Mouse (Mus musculus) G1E (cell line): ENCODE data around the gene Gtf2e1. TPM values are rescaled to one million over a fixed set of nuclear protein-coding genes. Genes with fewer than 3 reads are reported as not detected.

Experiments
- ATAC-seq: 2 replicates; pipeline ENCODE4 v1.8.0; 2016; ENCODE audit warnings: mild to moderate bottlenecking; ENCODE audit not compliant: insufficient number of reproducible peaks, poor library complexity, low FRiP score, severe bottlenecking; ENCODE audit errors: extremely low read depth
- DNase-seq: peaks from one replicate; pipeline ENCODE4 v3.0.0; 2012; ENCODE audit warnings: low spot score
- H3K27me3 ChIP-seq: 2 replicates; pipeline ENCODE4 v1.6.1; 2012; ENCODE audit warnings: mild to moderate bottlenecking, low read length, inconsistent platforms; ENCODE audit not compliant: insufficient read depth
- H3K36me3 ChIP-seq: replicated peaks from 2 replicates; pipeline ENCODE3; 2012; ENCODE audit warnings: mild to moderate bottlenecking, inconsistent platforms
- H3K4me1 ChIP-seq: 2 replicates; pipeline ENCODE4 v1.6.1; 2012; ENCODE audit warnings: low read depth, low read length, inconsistent platforms, mixed read lengths; ENCODE audit not compliant: insufficient read depth
- H3K4me3 ChIP-seq: 2 replicates; pipeline ENCODE4 v1.5.1; 2012; ENCODE audit warnings: low read depth, mild to moderate bottlenecking, inconsistent platforms, low read length, moderate library complexity, mixed read lengths
- H3K9me3 ChIP-seq: replicated peaks from 2 replicates; pipeline ENCODE4 v1.6.1; 2012; ENCODE audit warnings: inconsistent platforms
- CTCF ChIP-seq: IDR thresholded peaks from 2 replicates; pipeline ENCODE4 v1.5.1; 2012; ENCODE audit warnings: low read depth, low read length, inconsistent platforms, mixed read lengths
- GATA1 ChIP-seq: IDR thresholded peaks from 2 replicates; pipeline ENCODE4 v1.6.1; 2012; ENCODE audit warnings: borderline replicate concordance, low read length, inconsistent platforms, mixed read lengths
- GATA2 ChIP-seq: IDR thresholded peaks from 2 replicates; pipeline ENCODE4 v1.6.1; 2012; ENCODE audit warnings: low read depth, low read length, inconsistent platforms, borderline replicate concordance
- POLR2AphosphoS5 ChIP-seq: IDR thresholded peaks from 2 replicates; pipeline ENCODE4 v1.6.1; 2012; ENCODE audit warnings: low read depth, low read length, inconsistent platforms; ENCODE audit not compliant: insufficient replicate concordance
- TAL1 ChIP-seq: conservative IDR thresholded peaks from 2 replicates; pipeline ENCODE4 v1.6.1; 2012; ENCODE audit warnings: low read depth, low read length, inconsistent platforms, mixed read lengths
- polyA plus RNA-seq: library from polyadenylated mRNA; stranded (reverse); fragments of >175 nt; gene quantifications from 2 replicates; pipeline ENCODE4 v1.2.3, GENCODE M21; 2012
- total RNA-seq, 2 experiments: library from RNA; stranded (forward) in 1 of 2; stranded (reverse) in 1 of 2; fragments of 200-1000 nt in 1 of 2; fragments of >200 nt in 1 of 2; fragmentation: Nextera tagmentation in 1 of 2; gene quantifications; 2 replicates each; pipeline ENCODE4 v1.2.3; 2014 to 2017

Gtf2e1 gene
- total and polyA plus RNA-seq, 3 experiments = 3.6 to 29.0 (median 27.8) TPM

DNA sequence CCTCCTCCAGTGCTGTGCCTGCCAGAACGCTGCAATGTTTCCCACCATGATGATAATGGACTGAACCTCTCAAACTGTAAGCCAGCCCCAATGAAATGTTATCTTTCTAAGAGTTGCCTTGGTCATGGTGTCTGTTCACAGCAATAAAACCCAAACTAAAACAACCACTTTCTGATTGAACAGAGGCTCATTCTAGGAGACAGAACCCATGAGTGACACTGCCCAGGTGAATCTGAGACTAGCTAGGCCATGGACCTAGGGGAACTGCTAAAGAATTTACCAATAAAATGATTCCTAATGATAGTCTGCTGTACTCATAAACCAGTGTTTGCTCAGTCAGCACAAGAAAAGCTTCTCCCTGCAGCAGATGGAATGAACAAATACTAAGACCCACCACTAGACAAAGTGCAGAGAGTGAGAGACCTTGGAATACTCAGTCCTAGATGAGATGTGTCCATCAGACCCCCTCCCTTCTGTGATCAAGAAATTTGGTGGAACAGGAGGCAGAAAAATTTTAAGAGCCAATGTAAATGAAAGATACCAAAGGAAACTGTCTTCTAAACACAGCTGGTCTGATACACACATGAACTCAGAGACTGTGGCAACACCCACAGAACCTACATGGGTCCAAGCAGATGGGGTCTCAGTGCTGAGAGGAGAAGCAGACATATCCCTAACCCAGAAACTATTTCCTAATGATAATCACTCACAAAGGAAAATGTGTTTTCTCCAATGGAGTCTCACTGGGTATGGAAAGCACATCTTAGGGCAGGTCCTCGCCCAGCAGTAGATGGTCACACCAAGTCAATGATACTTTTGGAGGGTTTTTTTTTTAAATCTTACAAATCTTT lies 19.2 kb downstream of the Gtf2e1 start:
- ATAC-seq (no peak), DNase-seq (no peak)
- H3K4me3 ChIP-seq = no peak overlapping the region
- peaks cover 89% of the 10 kb centered on the region for H3K36me3 ChIP-seq
- H3K9me3 ChIP-seq = peaks cover 10% of the 10 kb centered on the region
- H3K4me1 ChIP-seq = no peaks in the 10 kb centered on the region
- TF ChIP-seq POLR2AphosphoS5 (no peak), GATA1 (no peak), GATA2 (no peak), CTCF (no peak), TAL1 (no peak)
- no peaks in the 10 kb centered on the region for H3K27me3 ChIP-seq

DNA sequence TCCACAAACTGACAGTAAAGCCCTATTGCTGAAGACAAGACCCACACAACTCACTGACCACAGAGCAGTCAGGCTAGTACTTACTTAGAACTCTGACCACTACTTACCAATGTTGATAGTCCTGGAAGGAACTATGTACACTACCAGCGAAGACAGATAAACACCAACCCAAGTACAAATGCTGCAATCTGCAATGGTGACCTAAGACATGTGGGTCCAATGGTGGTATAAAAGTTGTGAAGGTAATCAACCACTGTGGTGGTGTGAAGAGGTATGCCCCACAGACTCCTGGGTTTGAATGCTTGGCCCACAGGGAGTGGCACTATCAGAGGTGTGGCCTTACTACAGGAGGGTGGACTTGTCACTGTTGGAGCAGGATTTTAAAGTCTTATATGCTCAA lies 19.9 kb downstream of the Gtf2e1 start:
- DNase-seq (no peak), ATAC-seq (no peak)
- no peaks in the 10 kb centered on the region for H3K4me1 ChIP-seq
- H3K36me3 ChIP-seq = peaks cover 88% of the 10 kb centered on the region
- H3K27me3 ChIP-seq = no peaks in the 10 kb centered on the region
- TF ChIP-seq GATA1 (no peak), CTCF (no peak), TAL1 (no peak), GATA2 (no peak), POLR2AphosphoS5 (no peak)
- peaks cover 10% of the 10 kb centered on the region for H3K9me3 ChIP-seq
- no peak overlapping the region for H3K4me3 ChIP-seq

- H3K27me3 ChIP-seq = no peaks in the 10 kb centered on the region
- peaks cover 85% of the 10 kb centered on the region for H3K36me3 ChIP-seq
- TF ChIP-seq GATA1 = no peak
- TF ChIP-seq POLR2AphosphoS5 = no peak
- TF ChIP-seq CTCF = no peak
- no peak for TF ChIP-seq GATA2
- TF ChIP-seq TAL1 = no peak
- H3K4me3 ChIP-seq = no peak overlapping the region
- no peaks in the 10 kb centered on the region for H3K4me1 ChIP-seq
- H3K9me3 ChIP-seq = peaks cover 4% of the 10 kb centered on the region
- ATAC-seq (no peak), DNase-seq (no peak)
These were observed 20.9 kb downstream of the Gtf2e1 start for GRCm38 (mm10) chr16:37518662-37519061.

GRCm38 (mm10) chr16:37517596-37518211 lies 21.9 kb downstream of the Gtf2e1 start:
- no peak overlapping the region for H3K4me3 ChIP-seq
- no peaks in the 10 kb centered on the region for H3K4me1 ChIP-seq
- H3K9me3 ChIP-seq = no peaks in the 10 kb centered on the region
- DNase-seq = no peak
- no peak for ATAC-seq
- TF ChIP-seq CTCF (no peak), GATA2 (no peak), TAL1 (no peak), POLR2AphosphoS5 (no peak), GATA1 (no peak)
- peaks cover 84% of the 10 kb centered on the region for H3K36me3 ChIP-seq
- no peaks in the 10 kb centered on the region for H3K27me3 ChIP-seq

GRCm38 (mm10) chr16:37516376-37516993 lies 23.1 kb downstream of the Gtf2e1 start:
- H3K4me3 ChIP-seq = no peak overlapping the region
- H3K27me3 ChIP-seq = no peaks in the 10 kb centered on the region
- peaks cover 84% of the 10 kb centered on the region for H3K36me3 ChIP-seq
- TF ChIP-seq POLR2AphosphoS5 (no peak), GATA2 (no peak), GATA1 (no peak), CTCF (no peak), TAL1 (no peak)
- no peak for DNase-seq
- no peaks in the 10 kb centered on the region for H3K4me1 ChIP-seq
- H3K9me3 ChIP-seq = no peaks in the 10 kb centered on the region
- ATAC-seq = no peak

GRCm38 (mm10) chr16:37514644-37515043 lies 24.9 kb downstream of the Gtf2e1 start:
- no peak overlapping the region for H3K4me3 ChIP-seq
- H3K27me3 ChIP-seq = no peaks in the 10 kb centered on the region
- ATAC-seq = no peak
- H3K36me3 ChIP-seq = peaks cover 84% of the 10 kb centered on the region
- no peaks in the 10 kb centered on the region for H3K9me3 ChIP-seq
- DNase-seq = no peak
- TF ChIP-seq GATA1 (no peak), POLR2AphosphoS5 (no peak), GATA2 (no peak), CTCF (no peak), TAL1 (no peak)
- no peaks in the 10 kb centered on the region for H3K4me1 ChIP-seq
